Mouse (Mus musculus) hindbrain, embryonic 10.5 days (tissue): ENCODE results near the gene Prkn. TPM values are rescaled to one million over a fixed set of nuclear protein-coding genes. Genes with fewer than 3 reads are reported as not detected.
A peak's percentile ranks its signal among the peaks of the same experiment; 100 is the strongest.

ENCODE experiments used
- DNase-seq: peaks from one replicate; pipeline ENCODE4 v3.0.0-alpha.2; 2017; ENCODE audit warnings: low spot score
- H3K27ac ChIP-seq: fragments of 300-500 bp; sonication (generic); 2 replicates; pipeline ENCODE4 v1.5.1; 2016; ENCODE audit warnings: mild to moderate bottlenecking, moderate library complexity
- H3K27me3 ChIP-seq: fragments of 300-500 bp; sonication (generic); 2 replicates; pipeline ENCODE4 v1.6.1; 2016; ENCODE audit warnings: mild to moderate bottlenecking; ENCODE audit not compliant: poor library complexity, insufficient read depth, severe bottlenecking
- H3K36me3 ChIP-seq: fragments of 300-500 bp; sonication (generic); 2 replicates; pipeline ENCODE4 v1.6.1; 2016; ENCODE audit warnings: mild to moderate bottlenecking, moderate library complexity
- H3K4me1 ChIP-seq: fragments of 300-500 bp; sonication (generic); replicated peaks from 2 replicates; pipeline ENCODE4 v1.6.1; 2016; ENCODE audit warnings: mild to moderate bottlenecking
- H3K4me3 ChIP-seq: fragments of 300-500 bp; sonication (generic); 2 replicates; pipeline ENCODE4 v1.5.1; 2016; ENCODE audit warnings: mild to moderate bottlenecking, moderate library complexity
- H3K9me3 ChIP-seq: fragments of 300-500 bp; sonication (generic); 2 replicates; pipeline ENCODE4 v1.6.1; 2016; ENCODE audit warnings: mild to moderate bottlenecking, moderate library complexity
- WGBS: fragments of 180-500 bp; shearing (Covaris S2); methylation state at CpG from one replicate; pipeline ENCODE4 v1.1.7; 2016; 5-methylcytosine and 5-hydroxymethylcytosine counted together
- polyA plus RNA-seq: library from polyadenylated mRNA; unstranded; fragments of >200 nt; fragmentation: Nextera tagmentation; extraction: Ambion mirVana; gene quantifications from 2 replicates; pipeline ENCODE4 v1.2.1, GENCODE M21; 2016

Prkn gene
- polyA plus RNA-seq, 1 experiment from 2014 or later = 1.2 TPM

- no peaks in the 10 kb centered on the region for H3K27me3 ChIP-seq
- no peak overlapping the region for H3K27ac ChIP-seq
- H3K4me1 ChIP-seq = no peaks in the 10 kb centered on the region
- H3K4me3 ChIP-seq = no peak overlapping the region
- no peaks in the 10 kb centered on the region for H3K36me3 ChIP-seq
- 90% methylated on average over 3 of the region's 3 CpGs for WGBS
- no peaks in the 10 kb centered on the region for H3K9me3 ChIP-seq
- DNase-seq = no peak
These were observed 786.1 kb downstream of the Prkn start for GRCm38 (mm10) chr17:11626306-11626705.

- no peaks in the 10 kb centered on the region for H3K36me3 ChIP-seq
- H3K27me3 ChIP-seq = no peaks in the 10 kb centered on the region
- no peak for DNase-seq
- H3K27ac ChIP-seq = no peak overlapping the region
- no peak overlapping the region for H3K4me3 ChIP-seq
- no peaks in the 10 kb centered on the region for H3K9me3 ChIP-seq
- H3K4me1 ChIP-seq = no peaks in the 10 kb centered on the region
- 93% methylated on average over 11 of the region's 11 CpGs for WGBS
These were observed 794.9 kb downstream of the Prkn start for GRCm38 (mm10) chr17:11635121-11635520.

DNA sequence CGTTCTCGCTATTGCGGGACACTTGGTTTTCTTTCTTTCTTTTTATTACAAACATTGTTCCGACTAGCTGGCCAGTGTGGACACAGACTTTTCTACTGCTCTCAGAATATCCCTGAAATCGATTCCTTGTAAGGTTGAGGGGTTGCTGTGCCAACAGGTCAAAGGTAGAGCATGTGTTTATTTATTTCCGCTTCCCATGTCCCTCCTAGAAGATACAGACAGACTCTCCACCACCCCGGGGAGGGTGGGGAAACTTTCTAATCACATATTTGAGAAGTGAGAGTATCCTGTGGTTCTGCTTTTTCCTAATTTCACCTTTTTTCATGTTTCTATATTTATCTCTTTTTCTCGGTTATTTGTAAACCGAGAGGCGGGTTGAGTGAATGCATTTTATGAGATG lies 797.5 kb downstream of the Prkn start:
- no peak for DNase-seq
- WGBS = 88% methylated on average over 10 of the region's 10 CpGs

GRCm38 (mm10) chr17:11638451-11638850 lies 798.3 kb downstream of the Prkn start:
- no peak for DNase-seq
- WGBS = 94% methylated on average over 6 of the region's 6 CpGs
- H3K36me3 ChIP-seq = no peaks in the 10 kb centered on the region

More for the DNA sequence above, 797.5 kb downstream of the Prkn start:
- Histone ChIP-seq H3K4me1 (no peaks in the 10 kb centered on the region), H3K9me3 (no peaks in the 10 kb centered on the region), H3K36me3 (no peaks in the 10 kb centered on the region), H3K27ac (no peak overlapping the region), H3K4me3 (no peak overlapping the region), H3K27me3 (no peaks in the 10 kb centered on the region)

GRCm38 (mm10) chr17:11639786-11640185 lies 799.6 kb downstream of the Prkn start:
- Histone ChIP-seq H3K4me1 (no peaks in the 10 kb centered on the region), H3K27ac (no peak overlapping the region), H3K36me3 (no peaks in the 10 kb centered on the region), H3K4me3 (no peak overlapping the region), H3K9me3 (no peaks in the 10 kb centered on the region), H3K27me3 (no peaks in the 10 kb centered on the region)
- WGBS = 87% methylated on average over 5 of the region's 5 CpGs
- no peak for DNase-seq

More at GRCm38 (mm10) chr17:11638451-11638850, 798.3 kb downstream of the Prkn start:
- Histone ChIP-seq H3K4me3 (no peak overlapping the region), H3K9me3 (no peaks in the 10 kb centered on the region), H3K27me3 (no peaks in the 10 kb centered on the region), H3K27ac (no peak overlapping the region), H3K4me1 (no peaks in the 10 kb centered on the region)

- H3K27me3 ChIP-seq = no peaks in the 10 kb centered on the region
- no peak for DNase-seq
- H3K4me1 ChIP-seq = no peaks in the 10 kb centered on the region
- H3K27ac ChIP-seq = no peak overlapping the region
- no peak overlapping the region for H3K4me3 ChIP-seq
- H3K36me3 ChIP-seq = no peaks in the 10 kb centered on the region
- 83% methylated on average over 1 of the region's 1 CpGs for WGBS
- H3K9me3 ChIP-seq = no peaks in the 10 kb centered on the region
These were observed 802.1 kb downstream of the Prkn start for GRCm38 (mm10) chr17:11642328-11642727.

GRCm38 (mm10) chr17:11644016-11644415 lies 803.8 kb downstream of the Prkn start:
- WGBS = 91% methylated on average over 4 of the region's 4 CpGs
- no peak overlapping the region for H3K4me3 ChIP-seq
- no peaks in the 10 kb centered on the region for H3K9me3 ChIP-seq
- no peaks in the 10 kb centered on the region for H3K36me3 ChIP-seq
- H3K27me3 ChIP-seq = no peaks in the 10 kb centered on the region
- DNase-seq = no peak
- H3K27ac ChIP-seq = no peak overlapping the region
- no peaks in the 10 kb centered on the region for H3K4me1 ChIP-seq

GRCm38 (mm10) chr17:11644873-11645464 lies 804.8 kb downstream of the Prkn start:
- no peak for DNase-seq
- H3K4me3 ChIP-seq = no peak overlapping the region
- no peak overlapping the region for H3K27ac ChIP-seq
- 87% methylated on average over 3 of the region's 3 CpGs for WGBS
- H3K9me3 ChIP-seq = no peaks in the 10 kb centered on the region
- no peaks in the 10 kb centered on the region for H3K36me3 ChIP-seq
- H3K4me1 ChIP-seq = no peaks in the 10 kb centered on the region
- no peaks in the 10 kb centered on the region for H3K27me3 ChIP-seq

DNA sequence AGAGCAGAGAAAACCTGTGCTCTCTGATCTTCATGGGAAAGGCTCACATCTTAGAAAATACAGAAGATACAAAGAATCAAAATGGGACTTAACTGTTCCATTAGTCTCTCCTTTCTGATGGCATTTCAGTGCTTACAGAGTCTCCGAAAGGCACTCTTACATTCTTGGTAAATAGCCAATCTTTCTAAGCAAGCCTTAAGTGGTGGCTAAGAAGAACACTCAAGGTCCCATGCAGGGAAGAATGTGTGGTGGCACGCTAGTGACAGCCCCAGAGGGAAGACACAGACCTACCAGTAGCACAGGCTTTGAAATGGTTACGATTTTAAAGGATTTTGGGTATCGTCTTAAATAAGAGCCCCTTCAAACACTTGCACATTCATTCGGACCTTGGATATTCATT lies 816.2 kb downstream of the Prkn start:
- 83% methylated on average over 5 of the region's 5 CpGs for WGBS
- no peak for DNase-seq
- no peaks in the 10 kb centered on the region for H3K9me3 ChIP-seq
- H3K27me3 ChIP-seq = no peaks in the 10 kb centered on the region
- H3K27ac ChIP-seq = no peak overlapping the region
- no peaks in the 10 kb centered on the region for H3K36me3 ChIP-seq
- no peaks in the 10 kb centered on the region for H3K4me1 ChIP-seq
- no peak overlapping the region for H3K4me3 ChIP-seq

DNA sequence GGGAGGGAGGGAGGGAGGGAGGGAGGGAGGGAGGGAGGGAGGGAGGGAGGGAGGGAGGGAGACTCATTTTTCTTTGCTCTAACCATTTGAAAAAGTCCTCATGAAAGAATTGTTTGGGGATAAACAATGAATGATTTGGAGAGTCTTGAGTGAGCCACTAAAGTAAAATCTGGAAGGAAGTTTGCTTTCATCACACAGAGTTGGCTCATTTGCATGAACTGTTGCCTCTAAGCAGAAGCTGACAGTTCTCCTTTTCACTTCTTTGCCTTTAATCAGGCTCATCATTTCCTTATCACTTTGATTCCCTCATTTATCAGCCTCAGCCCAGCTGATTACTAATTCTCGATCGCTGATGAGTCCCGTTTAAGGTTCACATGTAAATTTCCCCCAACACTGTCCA lies 816.7 kb downstream of the Prkn start:
- Histone ChIP-seq H3K36me3 (no peaks in the 10 kb centered on the region), H3K27ac (no peak overlapping the region), H3K4me1 (no peaks in the 10 kb centered on the region), H3K27me3 (no peaks in the 10 kb centered on the region), H3K9me3 (no peaks in the 10 kb centered on the region), H3K4me3 (no peak overlapping the region)
- 92% methylated on average over 3 of the region's 3 CpGs for WGBS
- no peak for DNase-seq

- H3K27me3 ChIP-seq = no peaks in the 10 kb centered on the region
- 87% methylated on average over 1 of the region's 1 CpGs for WGBS
- no peak for DNase-seq
These were observed 821.7 kb downstream of the Prkn start for GRCm38 (mm10) chr17:11661898-11662297.

GRCm38 (mm10) chr17:11663437-11663836 lies 823.3 kb downstream of the Prkn start:
- Histone ChIP-seq H3K27me3 (no peaks in the 10 kb centered on the region), H3K4me1 (peaks cover 7% of the 10 kb centered on the region; the same call in 1 of the 2 replicates), H3K9me3 (no peaks in the 10 kb centered on the region), H3K4me3 (no peak overlapping the region), H3K27ac (no peak overlapping the region), H3K36me3 (no peaks in the 10 kb centered on the region)
- WGBS = 91% methylated on average over 7 of the region's 7 CpGs
- DNase-seq = no peak

More at GRCm38 (mm10) chr17:11661898-11662297, 821.7 kb downstream of the Prkn start:
- Histone ChIP-seq H3K9me3 (no peaks in the 10 kb centered on the region), H3K4me3 (no peak overlapping the region), H3K27ac (no peak overlapping the region), H3K4me1 (peaks cover 7% of the 10 kb centered on the region; the same call in 1 of the 2 replicates), H3K36me3 (no peaks in the 10 kb centered on the region)

- peak overlapping the region; percentile 26; the same call in 1 of the 2 replicates for H3K4me3 ChIP-seq
These were observed 824.6 kb downstream of the Prkn start for GRCm38 (mm10) chr17:11664610-11665345.

More at GRCm38 (mm10) chr17:11664610-11665345, 824.6 kb downstream of the Prkn start:
- Histone ChIP-seq H3K27me3 (no peaks in the 10 kb centered on the region), H3K36me3 (no peaks in the 10 kb centered on the region), H3K9me3 (no peaks in the 10 kb centered on the region), H3K4me1 (peaks cover 7% of the 10 kb centered on the region; the same call in 1 of the 2 replicates), H3K27ac (no peak overlapping the region)
- DNase-seq = no peak
- WGBS = 47% methylated on average over 20 of the region's 20 CpGs
